Mouse (Mus musculus) 3T3-L1 (cell line): ENCODE measurements around the gene Dnah11.
"Not testable (repeated sequence)": the region's sequence is repeated elsewhere in the genome, so short reads cannot be mapped to it uniquely, and the experiment has no call there.

ENCODE experiments used
- DNase-seq: peaks from one replicate; pipeline ENCODE4 v3.0.0-alpha.2; 2015; ENCODE audit warnings: low read depth, low spot score

Dnah11 gene

DNA sequence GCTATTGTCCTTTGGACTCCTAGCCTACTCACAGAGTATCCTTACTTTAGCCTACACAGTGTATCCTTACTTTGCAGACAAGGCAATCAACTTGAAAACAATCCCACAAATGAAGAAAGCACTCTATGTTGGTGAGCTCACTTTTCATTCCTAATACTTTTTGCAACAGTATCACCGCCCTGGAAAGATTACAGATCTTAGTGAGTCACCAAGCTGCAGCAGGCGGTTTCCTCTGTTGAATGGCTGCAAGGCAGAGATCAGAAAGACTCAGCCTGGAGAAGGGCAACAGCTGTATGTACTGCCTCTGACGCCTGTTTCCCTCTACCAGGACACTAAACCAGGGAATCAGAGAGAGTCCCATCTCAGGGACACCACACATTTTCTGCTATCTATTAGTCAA lies 218.5 kb downstream of the Dnah11 start:
- peak; percentile 30 for DNase-seq

DNA sequence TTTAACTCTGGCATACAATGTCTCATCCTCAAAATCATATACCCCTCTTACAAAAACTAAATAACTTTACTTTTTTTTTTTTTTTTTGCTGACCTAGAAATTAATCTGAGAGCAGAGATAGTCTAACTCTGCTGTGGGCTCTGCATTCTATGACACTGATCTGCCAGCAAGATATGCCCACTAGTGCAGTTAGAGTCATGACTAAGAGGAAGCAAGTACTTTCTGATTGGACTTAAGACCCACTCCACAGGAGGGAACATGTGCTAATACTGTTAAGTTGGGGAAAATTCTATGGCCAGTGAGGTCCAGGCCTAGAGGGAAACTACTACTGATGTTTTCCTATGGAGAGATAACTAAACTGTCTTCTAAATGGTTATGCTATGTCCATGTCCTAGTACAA lies 225.1 kb downstream of the Dnah11 start:
- DNase-seq = no peak

DNA sequence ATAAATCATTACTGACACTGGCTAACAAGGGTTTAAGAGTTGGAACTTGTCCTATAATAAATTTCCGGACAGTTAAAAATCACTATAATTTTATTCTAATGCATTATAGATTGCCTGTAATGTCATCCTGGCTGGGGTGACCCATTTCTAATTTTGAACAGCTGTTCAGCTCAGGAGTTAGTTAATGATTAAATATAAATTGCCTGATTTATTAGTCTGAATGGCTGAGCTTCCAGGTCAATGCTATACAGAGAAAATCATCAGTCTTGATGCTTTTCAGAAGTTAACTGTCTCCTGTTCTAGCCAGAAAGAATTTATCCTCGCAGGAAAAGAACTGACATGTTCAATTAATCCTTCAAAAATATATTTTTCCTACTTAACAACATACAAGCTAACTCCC lies 236.1 kb downstream of the Dnah11 start:
- no peak for DNase-seq

DNA sequence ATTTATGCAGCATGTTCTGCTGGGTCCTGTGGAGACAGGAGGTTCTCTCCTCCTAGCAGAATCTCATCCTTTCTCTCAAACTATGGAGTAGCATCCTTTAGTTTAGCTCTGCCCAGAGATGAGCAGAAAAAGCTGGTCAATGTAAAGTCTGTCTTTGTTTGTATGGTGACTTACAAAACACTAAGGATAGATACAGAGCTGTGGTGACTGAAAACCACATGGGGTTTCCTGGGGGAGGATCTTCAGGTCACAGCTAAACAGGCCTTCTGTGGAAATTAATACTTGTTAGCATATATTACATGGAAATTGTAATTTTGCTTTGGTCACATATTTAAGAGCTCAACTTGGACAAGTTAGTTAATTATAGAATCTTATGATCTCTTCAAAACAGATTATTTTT lies 239.6 kb downstream of the Dnah11 start:
- no peak for DNase-seq

DNA sequence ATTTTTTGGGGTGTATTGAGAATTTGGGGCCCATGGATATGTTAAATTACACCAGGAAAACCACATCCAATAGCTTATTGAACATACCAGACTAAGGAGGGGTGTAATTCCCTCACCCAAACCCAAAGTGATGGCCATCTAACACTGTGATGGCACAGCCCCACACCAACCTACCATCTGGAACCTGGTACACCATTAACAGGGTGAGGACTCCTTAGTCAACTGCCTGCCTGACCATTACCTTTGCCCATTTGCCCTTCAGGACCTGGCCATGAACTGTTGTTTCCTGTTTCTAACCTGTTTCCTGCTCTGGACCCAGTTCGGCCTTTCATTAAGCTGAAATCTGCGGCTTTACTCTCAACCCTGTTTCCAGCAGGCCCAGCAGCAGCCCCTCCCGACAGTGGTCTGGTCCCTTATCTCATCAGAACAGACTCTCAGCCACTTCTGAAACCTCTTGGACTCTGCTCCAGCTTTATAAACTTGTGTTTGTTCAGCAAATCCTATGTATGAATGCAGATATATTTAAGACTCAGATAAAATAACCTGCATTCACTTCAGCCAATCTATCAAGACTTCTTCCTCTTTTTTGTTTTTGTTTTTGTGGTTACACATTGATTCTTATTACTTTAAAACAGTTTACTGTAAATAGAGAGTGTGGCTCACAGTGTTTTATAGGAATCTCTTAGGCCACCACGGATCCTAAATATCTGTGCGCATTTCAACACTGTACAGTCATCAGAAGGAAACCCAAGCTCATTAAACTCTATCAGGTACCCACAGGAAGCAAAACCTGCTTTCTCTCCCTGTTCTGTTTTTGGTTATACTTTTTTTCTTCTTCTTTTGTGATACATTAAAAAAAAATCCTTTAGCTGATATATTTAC lies 251.8 kb downstream of the Dnah11 start:
- DNase-seq = no peak

DNA sequence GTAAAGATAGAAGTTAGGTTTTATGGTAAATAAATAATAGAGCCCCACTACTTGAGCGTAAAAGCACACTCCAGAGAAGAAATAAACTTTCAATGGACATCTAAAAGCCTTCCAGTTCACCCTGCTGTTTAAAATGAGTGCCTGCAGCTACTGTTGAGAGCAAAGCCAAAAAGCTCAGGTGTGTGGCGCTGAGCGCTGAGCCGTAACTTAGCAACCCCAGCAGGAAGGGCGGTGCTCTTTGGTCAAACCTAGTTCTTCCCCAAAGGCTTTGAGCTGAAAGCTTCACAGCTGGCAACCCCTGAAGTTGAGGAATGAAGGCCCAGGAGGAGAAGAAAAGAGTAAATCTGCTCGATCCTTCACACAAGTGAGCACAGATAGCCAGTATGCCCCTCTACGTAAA lies 256.9 kb downstream of the Dnah11 start:
- DNase-seq = no peak

DNA sequence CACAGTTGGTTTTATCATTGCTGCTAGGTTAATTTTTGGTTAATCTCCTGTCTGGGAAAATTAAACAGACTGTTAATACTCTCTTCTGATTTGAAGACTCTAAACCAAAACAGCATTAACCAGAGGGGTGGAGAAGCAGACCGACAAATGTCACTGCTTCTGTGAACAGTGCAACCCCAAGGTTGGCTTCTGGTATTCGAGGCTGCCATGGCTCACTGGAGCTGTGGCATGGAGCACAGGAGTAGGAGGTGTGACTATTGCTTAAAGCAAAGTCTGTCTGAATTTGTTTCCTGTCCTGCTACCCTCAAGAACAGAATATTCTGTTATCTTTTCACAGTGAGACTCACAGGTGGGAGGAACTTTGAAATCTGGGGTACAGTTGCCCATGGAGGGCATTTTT lies 260.6 kb downstream of the Dnah11 start:
- DNase-seq = no peak

DNA sequence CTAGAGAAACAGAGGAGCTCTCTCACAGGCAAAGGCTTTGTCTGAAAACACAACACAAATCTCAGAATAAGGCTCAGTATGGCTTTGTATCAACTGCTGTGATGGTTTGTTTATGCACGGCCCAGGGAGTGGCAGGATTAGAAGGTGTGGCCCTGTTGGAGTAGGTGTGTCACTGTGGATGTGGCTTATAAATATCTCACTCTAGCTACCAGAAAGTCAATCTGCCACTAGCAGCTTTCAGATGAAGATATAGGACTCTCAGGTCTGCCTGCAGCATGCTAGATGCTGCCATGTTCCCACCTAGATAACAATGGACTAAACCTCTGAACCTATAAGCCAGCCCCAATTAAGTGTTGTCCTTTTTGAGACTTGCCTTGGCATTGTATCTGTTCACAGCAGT lies 266.8 kb downstream of the Dnah11 start:
- DNase-seq = no peak

DNA sequence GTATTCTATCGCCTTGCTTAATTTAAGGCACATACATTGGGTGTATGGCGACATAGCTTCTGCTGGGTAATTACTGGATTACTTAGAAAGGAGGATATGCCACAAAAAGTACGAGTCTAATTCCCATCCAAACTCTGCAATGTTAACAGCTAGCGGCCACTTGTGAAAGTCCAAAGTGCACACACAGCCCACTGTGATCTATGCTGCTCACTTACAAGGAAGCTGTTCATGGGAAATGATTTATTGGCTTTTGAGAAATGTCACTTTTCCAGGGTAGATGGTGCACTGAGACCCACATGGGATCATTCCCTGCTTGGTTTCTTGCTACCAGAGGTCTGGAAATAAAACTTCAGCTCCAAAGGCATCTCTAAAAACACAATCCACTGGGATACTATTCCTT lies 269.1 kb downstream of the Dnah11 start:
- no peak for DNase-seq

DNA sequence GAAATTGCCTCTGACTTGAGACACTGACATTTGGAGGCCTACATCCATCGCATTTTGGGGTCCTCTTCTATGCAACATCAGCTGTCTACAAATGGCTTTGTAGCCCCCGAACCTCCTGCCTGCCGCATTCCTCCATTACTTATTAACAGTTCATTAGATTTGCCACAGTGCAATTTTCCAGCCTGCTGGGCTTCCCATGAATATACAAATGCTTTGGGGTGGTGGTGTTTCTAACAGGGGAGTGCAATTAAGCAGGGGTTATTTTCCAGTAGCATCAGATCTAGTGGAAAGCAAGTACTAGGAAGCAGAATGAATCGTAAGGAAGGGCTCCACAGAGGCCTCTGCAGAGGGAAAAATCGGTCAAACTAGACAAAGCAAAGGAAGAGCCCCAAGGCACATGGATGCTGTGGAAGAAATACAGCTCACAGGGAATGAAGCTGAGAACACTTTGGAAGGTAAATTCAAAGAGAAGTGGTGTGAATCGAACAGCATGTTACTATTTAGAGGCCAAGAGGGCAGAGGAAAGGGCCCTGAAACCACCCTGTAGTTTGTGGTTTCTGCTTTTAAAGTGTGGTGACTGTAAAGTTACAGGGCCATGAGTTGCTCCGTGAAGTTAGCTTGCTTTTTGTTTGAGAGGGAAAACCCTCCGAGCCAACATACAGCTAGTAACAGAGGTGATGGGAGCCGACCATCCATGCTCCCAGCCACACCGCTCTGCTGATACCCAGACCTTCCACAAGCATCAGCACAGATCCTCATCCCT lies 282.8 kb downstream of the Dnah11 start:
- DNase-seq = no peak

DNA sequence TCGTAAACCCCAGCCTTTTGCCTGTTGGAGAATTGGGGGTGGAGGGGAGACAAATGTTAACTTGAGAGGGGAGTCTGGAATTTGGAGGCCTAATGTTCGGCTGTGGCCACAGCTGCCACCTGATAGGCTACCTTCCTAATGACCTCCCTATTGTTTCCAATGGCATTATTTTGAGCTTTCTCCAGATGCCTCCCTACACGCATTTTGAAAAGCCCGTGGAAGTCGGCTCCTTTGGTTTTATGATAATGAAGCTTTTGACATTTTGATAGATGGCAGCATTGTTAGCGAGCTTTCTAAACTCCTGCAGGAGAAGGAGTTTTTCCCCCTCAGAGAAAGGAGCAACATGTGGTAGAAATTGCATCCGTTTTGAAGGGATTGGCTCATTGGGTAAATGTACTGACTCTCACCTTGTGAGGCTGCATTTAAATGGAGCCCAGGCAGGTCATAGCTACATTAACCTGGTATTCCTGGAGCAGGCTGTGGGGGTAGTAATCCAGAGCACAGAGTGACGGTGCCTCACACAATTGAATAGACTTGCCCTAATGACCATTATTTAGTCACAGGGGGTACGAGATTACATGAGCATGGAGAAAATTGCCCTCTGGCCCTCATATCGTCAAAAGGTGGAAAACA lies 284.1 kb downstream of the Dnah11 start:
- no peak for DNase-seq

DNA sequence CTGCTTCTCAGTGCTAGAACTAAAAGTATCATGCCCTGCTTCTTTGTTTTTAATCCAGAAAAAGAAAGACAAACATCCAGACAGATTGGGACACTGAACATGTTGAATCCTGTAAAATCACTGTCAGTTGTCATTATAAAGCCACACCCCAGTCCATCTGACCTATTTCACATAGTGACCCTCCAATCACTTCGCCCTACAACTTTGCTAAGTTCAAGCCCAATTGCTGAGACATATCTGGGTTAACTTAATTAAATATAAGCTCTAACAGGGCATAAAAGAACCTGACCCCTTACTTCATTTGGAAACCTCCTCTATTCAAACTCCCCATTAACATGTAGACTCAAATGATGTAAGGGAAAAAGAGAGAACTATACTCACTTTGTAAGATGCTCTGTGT lies 287.4 kb downstream of the Dnah11 start:
- DNase-seq = no peak

DNA sequence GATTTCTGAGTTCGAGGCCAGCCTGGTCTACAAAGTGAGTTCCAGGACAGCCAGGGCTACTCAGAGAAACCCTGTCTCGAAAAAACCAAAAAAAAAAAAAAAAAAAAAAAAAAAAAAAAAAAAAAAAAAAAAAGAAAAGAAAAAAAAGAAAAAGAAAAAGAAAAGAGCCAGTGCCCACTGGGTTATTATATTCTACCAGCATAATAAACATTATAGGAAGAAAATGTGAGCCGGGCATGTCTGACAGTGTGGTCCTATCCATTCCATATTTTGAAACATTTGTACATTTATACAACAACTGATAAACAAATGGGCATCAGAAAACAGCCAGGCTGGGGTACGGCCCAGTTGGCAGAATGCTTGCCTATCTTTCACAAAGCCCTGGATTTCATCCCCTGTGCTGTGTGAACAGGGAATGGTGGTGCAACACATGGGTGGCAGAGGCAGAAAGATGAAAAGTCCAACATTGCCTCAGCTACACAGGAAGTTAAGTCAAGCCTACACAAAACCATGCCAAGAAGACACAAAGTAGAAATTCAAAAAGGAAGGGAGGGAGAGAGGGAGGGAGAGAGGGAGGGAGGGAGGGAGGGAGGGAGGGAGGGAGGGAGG lies 293.5 kb downstream of the Dnah11 start:
- DNase-seq = not testable (repeated sequence)

DNA sequence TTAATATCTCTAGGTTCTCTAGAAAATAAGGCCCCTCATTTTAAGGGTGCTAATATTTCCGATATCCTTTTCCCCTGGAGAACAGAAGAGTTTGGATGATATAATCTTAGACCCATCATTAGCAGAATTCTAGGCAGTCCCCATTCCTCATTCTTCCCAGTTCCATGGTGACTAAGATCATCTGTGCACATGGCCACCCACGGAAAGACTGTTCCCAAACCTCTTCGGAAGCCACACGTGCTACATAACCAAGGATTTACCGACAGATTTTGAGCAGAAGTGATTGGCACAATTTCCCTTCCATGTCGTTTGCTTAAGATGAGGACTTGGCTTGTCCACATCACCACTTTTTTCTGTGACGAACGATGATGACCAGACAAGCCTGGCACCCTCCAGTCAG lies 295.2 kb downstream of the Dnah11 start:
- no peak for DNase-seq

DNA sequence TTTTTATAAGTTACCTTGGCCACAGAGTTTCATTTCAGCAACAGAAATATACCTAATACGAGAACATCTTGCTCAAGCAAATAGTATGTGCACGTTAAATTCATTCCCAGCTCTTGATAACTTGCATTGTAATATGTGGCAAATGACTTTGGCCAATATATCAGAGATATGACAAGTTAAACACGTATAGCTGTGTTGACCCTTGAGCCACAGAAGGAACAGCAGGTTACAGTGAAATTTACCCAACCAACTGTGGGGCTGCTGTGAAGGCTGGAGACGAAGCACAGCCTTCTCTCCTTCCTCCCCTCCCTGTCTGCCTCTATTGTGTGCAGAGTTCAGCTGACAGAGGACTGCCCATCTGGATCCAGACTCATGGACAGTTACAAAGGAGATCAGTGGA lies 297.5 kb downstream of the Dnah11 start:
- not testable (repeated sequence) for DNase-seq

DNA sequence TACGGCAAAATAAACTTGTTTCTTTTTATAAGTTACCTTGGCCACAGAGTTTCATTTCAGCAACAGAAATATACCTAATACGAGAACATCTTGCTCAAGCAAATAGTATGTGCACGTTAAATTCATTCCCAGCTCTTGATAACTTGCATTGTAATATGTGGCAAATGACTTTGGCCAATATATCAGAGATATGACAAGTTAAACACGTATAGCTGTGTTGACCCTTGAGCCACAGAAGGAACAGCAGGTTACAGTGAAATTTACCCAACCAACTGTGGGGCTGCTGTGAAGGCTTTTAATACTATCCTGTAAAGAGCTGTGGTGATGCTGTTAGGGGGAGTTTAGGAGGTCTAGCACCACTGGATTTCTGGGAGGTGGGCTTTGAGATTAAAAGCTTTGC lies 298.0 kb downstream of the Dnah11 start:
- not testable (repeated sequence) for DNase-seq

DNA sequence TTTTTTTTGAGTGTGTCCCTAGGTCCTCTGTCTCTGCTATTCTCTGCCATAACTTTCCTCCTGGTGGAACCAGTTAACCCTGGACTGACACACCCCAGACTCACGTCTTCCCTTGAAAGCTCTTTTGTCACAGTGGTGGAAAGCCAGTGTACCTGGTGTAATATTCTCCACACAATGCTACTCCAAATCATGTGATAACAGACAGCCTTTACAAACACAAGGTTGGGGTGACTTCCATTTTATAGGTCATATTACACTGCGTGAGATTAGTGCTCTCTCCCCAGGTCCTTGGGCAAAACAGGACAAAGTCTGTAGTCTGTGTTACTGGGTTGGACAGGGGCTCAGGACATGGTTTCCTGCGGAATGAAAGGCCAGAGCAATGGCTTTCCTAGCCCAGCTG lies 311.4 kb downstream of the Dnah11 start:
- DNase-seq = no peak

DNA sequence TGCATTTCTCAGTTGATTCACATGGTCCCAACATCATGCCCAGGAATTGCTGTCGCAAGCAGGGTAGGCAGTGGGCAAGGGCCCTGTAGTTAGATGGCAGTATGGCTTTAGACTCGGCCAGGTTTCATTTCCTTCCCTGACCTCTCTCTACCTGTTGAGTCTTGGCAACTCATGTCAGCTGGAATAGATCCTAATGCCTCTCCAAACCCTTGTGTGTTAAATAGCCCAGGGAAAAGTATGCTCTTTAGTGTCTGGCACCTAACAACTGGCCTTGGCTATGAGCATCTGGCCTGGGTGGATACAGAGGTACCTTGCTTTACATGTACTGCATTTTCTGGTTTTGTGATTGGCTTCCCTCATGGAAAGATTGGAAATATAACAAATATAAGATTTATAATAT lies 314.2 kb downstream of the Dnah11 start:
- no peak for DNase-seq

DNA sequence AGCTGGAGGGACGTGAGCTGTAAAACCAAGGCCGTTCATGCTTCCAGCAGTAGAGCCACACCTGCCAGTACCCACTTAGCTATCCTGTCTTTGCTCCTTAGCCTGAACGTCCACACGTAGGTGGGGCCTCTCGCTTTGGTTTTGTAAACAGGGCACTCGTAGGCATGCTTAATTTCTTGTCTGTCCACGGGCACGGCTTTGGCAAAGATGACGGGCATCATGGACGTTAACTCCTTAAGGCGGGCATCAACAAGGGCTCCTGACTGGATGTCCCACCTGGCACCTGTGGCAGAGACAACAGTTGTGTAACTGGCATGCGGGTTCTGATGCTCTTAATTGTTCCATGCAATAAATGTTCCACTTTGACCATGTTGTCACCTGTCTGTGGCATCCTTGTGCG lies 320.5 kb downstream of the Dnah11 start:
- DNase-seq = no peak

DNA sequence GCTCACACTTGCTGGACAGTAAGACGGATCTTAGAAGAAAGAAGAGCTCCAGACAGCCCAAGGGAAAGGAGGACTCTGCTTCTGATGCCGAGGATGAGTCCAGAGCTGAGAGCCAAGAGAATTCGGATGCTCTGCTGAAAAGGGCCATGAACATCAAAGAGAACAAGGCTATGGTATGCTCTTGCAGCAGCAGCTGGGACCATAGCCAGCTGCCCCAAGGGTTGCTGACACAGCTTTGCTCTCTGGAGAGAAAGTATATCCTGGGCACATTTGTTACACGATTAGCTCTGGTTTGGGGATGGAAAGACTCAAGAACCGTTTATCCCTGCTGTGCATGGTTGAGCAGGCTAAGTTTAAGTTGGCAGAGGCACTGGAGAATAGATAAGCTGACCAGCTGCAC lies 326.6 kb downstream of the Dnah11 start:
- DNase-seq = peak; percentile 35

DNA sequence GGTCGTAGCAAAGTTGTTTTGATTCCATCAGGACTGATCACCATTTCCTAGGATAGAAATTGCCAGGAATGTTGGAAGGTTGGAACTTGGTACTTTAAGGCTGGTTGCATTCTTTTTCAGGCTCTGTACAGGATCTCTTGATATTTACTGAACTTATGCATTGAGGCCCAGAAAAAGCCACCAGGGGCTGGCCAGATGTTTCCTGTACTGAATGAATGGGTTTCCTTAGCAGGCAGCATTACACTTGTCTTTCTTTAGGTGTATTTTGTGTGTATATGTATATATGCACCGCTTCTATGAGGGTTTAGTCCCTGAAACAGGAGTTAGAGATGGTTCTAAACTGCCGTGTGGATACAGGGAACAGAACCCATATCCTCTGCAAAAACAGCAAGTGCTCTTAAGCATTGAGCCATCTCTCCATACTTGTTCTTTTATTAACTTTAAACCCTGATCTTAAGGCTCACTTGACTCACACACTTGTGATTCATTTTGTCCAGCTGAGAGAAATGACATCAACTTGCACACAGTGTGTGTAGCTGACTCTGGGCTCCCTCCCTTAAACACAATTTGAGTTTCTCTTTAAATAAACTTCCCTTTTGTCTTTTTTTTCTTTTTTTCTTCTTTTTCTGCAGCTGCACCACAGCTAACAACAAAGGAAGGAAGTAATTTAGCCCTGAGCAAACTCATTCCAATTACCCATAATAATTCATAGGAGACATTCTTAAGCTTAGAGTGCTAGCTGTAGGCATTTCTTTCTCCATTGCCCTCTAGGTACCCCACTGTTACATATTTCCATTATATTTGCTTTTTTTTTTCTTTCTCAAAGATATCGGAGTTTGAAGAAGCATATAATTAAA lies 330.9 kb downstream of the Dnah11 start:
- DNase-seq = no peak
